Mouse (Mus musculus) MEL (cell line): Measurements from ENCODE around the gene Gria4. TPM values are rescaled to one million over a fixed set of nuclear protein-coding genes. Genes with fewer than 3 reads are reported as not detected.

ENCODE experiments used
- DNase-seq: peaks from one replicate; pipeline ENCODE4 v3.0.0; 2011; ENCODE audit warnings: low read depth, low spot score
- H3K27ac ChIP-seq: 2 replicates; pipeline ENCODE4 v1.5.1; 2012; ENCODE audit warnings: low read depth, mild to moderate bottlenecking, control low read depth, low read length, moderate library complexity; ENCODE audit not compliant: control insufficient read depth
- H3K27me3 ChIP-seq, 2 experiments: fragments of 150-350 bp in 1 of 2; sonication (generic) in 1 of 2; 2 replicates each; pipeline ENCODE4 v1.6.1; 2012; ENCODE audit warnings: low read length in 2 of 2, mild to moderate bottlenecking in 2 of 2, improper control_type of control experiment in 1 of 2, moderate library complexity in 1 of 2; ENCODE audit not compliant: insufficient read depth in 2 of 2, control insufficient read depth in 1 of 2
- H3K36me3 ChIP-seq, 2 experiments: 2 replicates each; pipeline ENCODE4 v1.6.1; 2012 to 2014; ENCODE audit warnings: low read length in 2 of 2, improper control_type of control experiment in 1 of 2, inconsistent platforms in 1 of 2, mild to moderate bottlenecking in 1 of 2; ENCODE audit not compliant: insufficient read depth in 2 of 2, control insufficient read depth in 1 of 2
- H3K4me1 ChIP-seq, 2 experiments: fragments of 150-350 bp in 1 of 2; sonication (generic) in 1 of 2; 2 replicates each; pipeline ENCODE4 v1.6.1; 2012; ENCODE audit warnings: low read length in 2 of 2, improper control_type of control experiment in 1 of 2, mild to moderate bottlenecking in 1 of 2; ENCODE audit not compliant: insufficient read depth in 2 of 2, control insufficient read depth in 1 of 2
- H3K4me3 ChIP-seq, 2 experiments: fragments of 150-350 bp in 1 of 2; sonication (generic) in 1 of 2; 2 replicates each; pipeline ENCODE4 v1.5.1; 2012; ENCODE audit warnings: low read depth in 2 of 2, low read length in 2 of 2, mild to moderate bottlenecking in 2 of 2, moderate library complexity in 2 of 2, control low read depth in 1 of 2, improper control_type of control experiment in 1 of 2; ENCODE audit not compliant: control insufficient read depth in 1 of 2, insufficient read depth in 1 of 2
- H3K79me2 ChIP-seq: 2 replicates; pipeline ENCODE4 v1.6.1; 2012; ENCODE audit warnings: mild to moderate bottlenecking, low read length, moderate library complexity; ENCODE audit not compliant: control insufficient read depth, poor library complexity, insufficient read depth
- H3K9ac ChIP-seq: 2 replicates; pipeline ENCODE4 v1.6.1; 2012; ENCODE audit warnings: low read depth, mild to moderate bottlenecking, control low read depth, low read length, moderate library complexity; ENCODE audit not compliant: control insufficient read depth, poor library complexity, severe bottlenecking
- H3K9me3 ChIP-seq: fragments of 150-350 bp; sonication (generic); replicated peaks from 2 replicates; pipeline ENCODE4 v1.6.1; 2012; ENCODE audit warnings: mild to moderate bottlenecking, low read length, improper control_type of control experiment, moderate library complexity; ENCODE audit not compliant: insufficient read depth
- BHLHE40 ChIP-seq: IDR thresholded peaks from 2 replicates; pipeline ENCODE4 v1.6.1; 2012; ENCODE audit warnings: low read depth, mild to moderate bottlenecking, inconsistent platforms, low read length, improper control_type of control experiment, borderline replicate concordance
- CHD2 ChIP-seq: IDR thresholded peaks from 2 replicates; pipeline ENCODE4 v1.6.1; 2011; ENCODE audit warnings: low read length, improper control_type of control experiment
- ELF1 ChIP-seq: IDR thresholded peaks from 2 replicates; pipeline ENCODE4 v1.6.1; 2014; ENCODE audit warnings: low read depth, mild to moderate bottlenecking, inconsistent platforms, low read length, improper control_type of control experiment, moderate library complexity
- ETS1 ChIP-seq: IDR thresholded peaks from 2 replicates; pipeline ENCODE4 v1.6.1; 2012; ENCODE audit warnings: low read depth, mild to moderate bottlenecking, inconsistent platforms, low read length, improper control_type of control experiment, moderate library complexity
- HCFC1 ChIP-seq: IDR thresholded peaks from 2 replicates; pipeline ENCODE4 v1.6.1; 2012; ENCODE audit warnings: low read depth, mild to moderate bottlenecking, inconsistent platforms, low read length, improper control_type of control experiment, moderate library complexity
- KAT2A ChIP-seq: conservative IDR thresholded peaks from 2 replicates; pipeline ENCODE4 v1.6.1; 2012; ENCODE audit warnings: low read depth, low read length, improper control_type of control experiment, inconsistent platforms
- MAFK ChIP-seq: IDR thresholded peaks from 2 replicates; pipeline ENCODE4 v1.6.1; 2011; ENCODE audit warnings: low read depth, mild to moderate bottlenecking, low read length, improper control_type of control experiment, borderline replicate concordance
- MAX ChIP-seq: IDR thresholded peaks from 2 replicates; pipeline ENCODE4 v1.6.1; 2011; ENCODE audit warnings: low read length, improper control_type of control experiment
- MAZ ChIP-seq: IDR thresholded peaks from 2 replicates; pipeline ENCODE4 v1.6.1; 2012; ENCODE audit warnings: low read depth, mild to moderate bottlenecking, inconsistent platforms, low read length, improper control_type of control experiment
- MEF2A ChIP-seq: IDR thresholded peaks from 2 replicates; pipeline ENCODE4 v1.6.1; 2014; ENCODE audit warnings: low read depth, mild to moderate bottlenecking, inconsistent platforms, low read length, improper control_type of control experiment; ENCODE audit not compliant: poor library complexity, insufficient replicate concordance, severe bottlenecking; ENCODE audit errors: extremely low read depth
- MYB ChIP-seq: IDR thresholded peaks from 2 replicates; pipeline ENCODE4 v1.6.1; 2011; ENCODE audit warnings: mild to moderate bottlenecking, low read depth, low read length, improper control_type of control experiment
- MYC ChIP-seq: IDR thresholded peaks from 2 replicates; pipeline ENCODE4 v1.6.1; 2011; ENCODE audit warnings: low read depth, mild to moderate bottlenecking, low read length, improper control_type of control experiment, moderate library complexity
- NELFE ChIP-seq: IDR thresholded peaks from 2 replicates; pipeline ENCODE4 v1.6.1; 2011; ENCODE audit warnings: low read depth, low read length, improper control_type of control experiment
- NRF1 ChIP-seq: IDR thresholded peaks from 2 replicates; pipeline ENCODE4 v1.6.1; 2014; ENCODE audit warnings: low read depth, mild to moderate bottlenecking, inconsistent platforms, low read length, improper control_type of control experiment, moderate library complexity; ENCODE audit not compliant: poor library complexity, insufficient read depth, severe bottlenecking
- POLR2AphosphoS2 ChIP-seq: IDR thresholded peaks from 2 replicates; pipeline ENCODE4 v1.6.1; 2011; ENCODE audit warnings: low read length, improper control_type of control experiment
- POLR2AphosphoS5 ChIP-seq: IDR thresholded peaks from 2 replicates; pipeline ENCODE4 v1.6.1; 2012; ENCODE audit warnings: low read depth, borderline replicate concordance, mild to moderate bottlenecking, inconsistent platforms, low read length, moderate library complexity, mixed read lengths
- RAD21 ChIP-seq: IDR thresholded peaks from 2 replicates; pipeline ENCODE4 v1.6.1; 2011; ENCODE audit warnings: mild to moderate bottlenecking, low read depth, low read length, improper control_type of control experiment
- RCOR1 ChIP-seq: IDR thresholded peaks from 2 replicates; pipeline ENCODE4 v1.6.1; 2012; ENCODE audit warnings: low read depth, mild to moderate bottlenecking, inconsistent platforms, low read length, improper control_type of control experiment
- SIN3A ChIP-seq: IDR thresholded peaks from 2 replicates; pipeline ENCODE4 v1.6.1; 2012; ENCODE audit warnings: low read length, improper control_type of control experiment, inconsistent platforms
- SMC3 ChIP-seq: IDR thresholded peaks from 2 replicates; pipeline ENCODE4 v1.6.1; 2011; ENCODE audit warnings: low read depth, low read length, improper control_type of control experiment
- TAL1 ChIP-seq: IDR thresholded peaks from 2 replicates; pipeline ENCODE4 v1.6.1; 2012; ENCODE audit warnings: mild to moderate bottlenecking, inconsistent platforms, low read length, moderate library complexity, mixed read lengths
- UBTF ChIP-seq: IDR thresholded peaks from 2 replicates; pipeline ENCODE4 v1.6.1; 2012; ENCODE audit warnings: low read depth, mild to moderate bottlenecking, inconsistent platforms, low read length, improper control_type of control experiment, moderate library complexity, borderline replicate concordance; ENCODE audit not compliant: insufficient read depth
- USF1 ChIP-seq: IDR thresholded peaks from 2 replicates; pipeline ENCODE4 v1.6.1; 2014; ENCODE audit warnings: low read depth, mild to moderate bottlenecking, inconsistent platforms, low read length, improper control_type of control experiment, moderate library complexity
- USF2 ChIP-seq, 2 experiments: IDR thresholded peaks; 2 replicates each; pipeline ENCODE4 v1.6.1; 2011 to 2012; ENCODE audit warnings: improper control_type of control experiment in 2 of 2, low read length in 2 of 2, borderline replicate concordance in 1 of 2, inconsistent platforms in 1 of 2, low read depth in 1 of 2, mild to moderate bottlenecking in 1 of 2; ENCODE audit not compliant: insufficient read depth in 1 of 2
- ZC3H11A ChIP-seq: IDR thresholded peaks from 2 replicates; pipeline ENCODE4 v1.6.1; 2012; ENCODE audit warnings: low read depth, mild to moderate bottlenecking, inconsistent platforms, low read length, improper control_type of control experiment
- ZMIZ1 ChIP-seq: IDR thresholded peaks from 2 replicates; pipeline ENCODE4 v1.6.1; 2012; ENCODE audit warnings: low read depth, mild to moderate bottlenecking, inconsistent platforms, low read length, improper control_type of control experiment, moderate library complexity
- ZNF384 ChIP-seq: IDR thresholded peaks from 2 replicates; pipeline ENCODE4 v1.6.1; 2012; ENCODE audit warnings: low read depth, mild to moderate bottlenecking, inconsistent platforms, low read length, improper control_type of control experiment
- polyA plus RNA-seq, 2 experiments: library from polyadenylated mRNA; stranded (reverse) in 1 of 2; unstranded in 1 of 2; fragments of >175 nt in 1 of 2; fragments of >200 nt in 1 of 2; gene quantifications; 2 replicates each; pipeline versions ENCODE4 v1.2.1 to v1.2.4; 2012; ENCODE audit warnings: low replicate concordance in 2 of 2, low read depth in 1 of 2; ENCODE audit not compliant: insufficient read length in 2 of 2, insufficient read depth in 1 of 2, missing spikeins in 1 of 2
- total RNA-seq: library from RNA; depleted of rRNA; stranded (reverse); fragments of 300-350 nt; gene quantifications from 2 replicates; pipeline ENCODE4 v1.2.3, GENCODE M21; 2012

Gria4 gene
- total and polyA plus RNA-seq, 3 experiments: not detected

DNA sequence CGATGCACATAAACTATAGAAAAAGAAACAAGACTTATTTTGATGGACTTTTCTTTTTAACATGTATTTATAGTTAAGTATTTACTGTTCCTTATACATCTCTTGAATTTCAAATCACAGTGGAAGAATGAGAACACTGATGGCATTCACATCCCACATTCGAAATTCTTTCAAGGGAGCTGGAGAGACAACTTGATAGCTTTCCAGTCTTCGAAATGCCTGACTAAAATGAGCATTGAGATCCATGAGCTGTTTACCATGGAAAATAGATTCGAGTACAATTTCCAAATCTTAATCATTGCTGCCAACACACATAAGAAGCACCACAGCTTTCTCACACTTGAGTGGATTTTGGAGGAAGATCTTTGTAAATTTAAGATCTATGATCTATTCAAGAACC, 164.1 kb downstream of the Gria4 start:
- Histone ChIP-seq H3K4me1 (no peaks in the 10 kb centered on the region), H3K4me3 (no peak overlapping the region)
- DNase-seq: no peak
- TF ChIP-seq USF2 (IDR thresholded peaks at IDR 0.05; ENCODE audit: borderline replicate concordance in 1 of 2, insufficient read depth in 1 of 2, low read depth in 1 of 2, low read length in 2 of 2) (no peak), TAL1 (no peak), USF1 (no peak), MEF2A (no peak), MYB (no peak), MAX (no peak), NRF1 (no peak), ZNF384 (no peak), RCOR1 (no peak), HCFC1 (no peak), SMC3 (no peak), ETS1 (no peak)
- TF ChIP-seq, all 39 proteins: peak for 0
- H3K9ac ChIP-seq: no peak overlapping the region
- no peaks in the 10 kb centered on the region for H3K36me3 ChIP-seq
- H3K27me3 ChIP-seq: no peaks in the 10 kb centered on the region
- no peak overlapping the region for H3K27ac ChIP-seq
- H3K79me2 ChIP-seq: no peaks in the 10 kb centered on the region
- H3K9me3 ChIP-seq: no peaks in the 10 kb centered on the region

DNA sequence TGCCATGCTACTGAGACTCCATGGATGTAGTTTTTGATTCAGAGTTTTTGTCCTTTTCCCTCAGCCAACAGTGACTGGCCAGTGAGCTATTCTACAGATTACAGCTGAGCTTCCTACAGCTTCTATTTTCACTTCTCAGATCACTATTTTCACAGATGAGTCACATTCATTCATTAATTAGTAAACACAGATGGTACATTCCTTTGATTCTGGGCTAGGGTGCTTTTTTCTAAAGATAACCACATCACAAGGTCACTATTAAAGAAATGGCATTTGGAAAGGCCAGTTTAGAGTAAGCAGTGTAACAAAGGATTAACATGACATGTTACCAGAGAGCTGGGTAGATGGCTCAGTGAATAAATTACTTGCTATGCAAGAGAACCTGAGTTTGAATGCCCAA, 180.7 kb downstream of the Gria4 start:
- Histone ChIP-seq H3K36me3 (no peaks in the 10 kb centered on the region), H3K27me3 (no peaks in the 10 kb centered on the region), H3K4me1 (no peaks in the 10 kb centered on the region), H3K9me3 (no peaks in the 10 kb centered on the region), H3K9ac (no peak overlapping the region), H3K4me3 (no peak overlapping the region), H3K79me2 (no peaks in the 10 kb centered on the region), H3K27ac (no peak overlapping the region)
- no peak for DNase-seq
- no peak for TF ChIP-seq POLR2AphosphoS5
- no peak for TF ChIP-seq ZMIZ1
- TF ChIP-seq SIN3A: no peak
- no peak for TF ChIP-seq HCFC1
- TF ChIP-seq MAFK: no peak
- TF ChIP-seq NELFE: no peak
- no peak for TF ChIP-seq UBTF
- no peak for TF ChIP-seq CHD2
- TF ChIP-seq ZC3H11A: no peak
- TF ChIP-seq BHLHE40: no peak
- no peak for TF ChIP-seq ELF1
- TF ChIP-seq MEF2A: no peak
- TF ChIP-seq MYC: no peak
- no peak for TF ChIP-seq MAZ
- TF ChIP-seq RCOR1: no peak
- TF ChIP-seq POLR2AphosphoS2: no peak
- TF ChIP-seq KAT2A: no peak
- no peak for TF ChIP-seq RAD21
